Mouse (Mus musculus): ENCODE measurements around the gene Irs2. TPM values are rescaled to one million over a fixed set of nuclear protein-coding genes. Genes with fewer than 3 reads are reported as not detected.

Gene Irs2
- polyA plus RNA-seq, 1 experiment from 2014 or later, result 5.4 TPM

- H3K27ac ChIP-seq (ENCODE audit: low read length), result no peak overlapping the region
- WGBS, result 72% methylated on average over 13 of the region's 13 CpGs
- ATAC-seq, result peak; percentile 39; the same call in 1 of the 2 replicates
- H3K4me1 ChIP-seq (replicated peaks; ENCODE audit: control insufficient read depth, insufficient read depth, low read length), result peaks cover 15% of the 10 kb centered on the region
- no peak overlapping the region for H3K4me2 ChIP-seq (ENCODE audit: low read length)
- no peaks in the 10 kb centered on the region for H3K36me3 ChIP-seq (ENCODE audit: control insufficient read depth, insufficient read depth)
- no peaks in the 10 kb centered on the region for H3K27me3 ChIP-seq (replicated peaks; ENCODE audit: control insufficient read depth, insufficient read depth, low read length)
- no peak overlapping the region for H3K4me3 ChIP-seq (replicated peaks; ENCODE audit: low read length)
- no peak overlapping the region for H3K9ac ChIP-seq (replicated peaks; ENCODE audit: low read depth, low read length)
- no peaks in the 10 kb centered on the region for H3K9me3 ChIP-seq (ENCODE audit: control insufficient read depth, low read length)
These were observed 37.5 kb downstream of the Irs2 start for GRCm38 (mm10) chr8:10970496-10971456.

GRCm38 (mm10) chr8:10968687-10969086, 39.6 kb downstream of the Irs2 start:
- ATAC-seq, result no peak
- Histone ChIP-seq H3K9ac (replicated peaks; ENCODE audit: low read depth, low read length) (no peak overlapping the region), H3K9me3 (ENCODE audit: control insufficient read depth, low read length) (no peaks in the 10 kb centered on the region), H3K36me3 (ENCODE audit: control insufficient read depth, insufficient read depth) (no peaks in the 10 kb centered on the region), H3K4me1 (replicated peaks; ENCODE audit: control insufficient read depth, insufficient read depth, low read length) (peaks cover 20% of the 10 kb centered on the region), H3K4me3 (replicated peaks; ENCODE audit: low read length) (no peak overlapping the region), H3K27ac (ENCODE audit: low read length) (no peak overlapping the region), H3K4me2 (ENCODE audit: low read length) (no peak overlapping the region), H3K27me3 (replicated peaks; ENCODE audit: control insufficient read depth, insufficient read depth, low read length) (no peaks in the 10 kb centered on the region)
- 66% methylated on average over 7 of the region's 7 CpGs for WGBS

- Histone ChIP-seq H3K9ac (replicated peaks; ENCODE audit: low read depth, low read length) (no peak overlapping the region), H3K27me3 (replicated peaks; ENCODE audit: control insufficient read depth, insufficient read depth, low read length) (no peaks in the 10 kb centered on the region), H3K4me1 (replicated peaks; ENCODE audit: control insufficient read depth, insufficient read depth, low read length) (peaks cover 17% of the 10 kb centered on the region), H3K27ac (ENCODE audit: low read length) (no peak overlapping the region), H3K9me3 (ENCODE audit: control insufficient read depth, low read length) (no peaks in the 10 kb centered on the region), H3K4me2 (ENCODE audit: low read length) (no peak overlapping the region), H3K36me3 (ENCODE audit: control insufficient read depth, insufficient read depth) (no peaks in the 10 kb centered on the region), H3K4me3 (replicated peaks; ENCODE audit: low read length) (no peak overlapping the region)
- 7% methylated on average over 6 of the region's 6 CpGs for WGBS
- peak; percentile 56; the same call in 1 of the 2 replicates for ATAC-seq
These were observed 42.7 kb downstream of the Irs2 start for GRCm38 (mm10) chr8:10965401-10966117.

GRCm38 (mm10) chr8:10964511-10965099, 43.7 kb downstream of the Irs2 start:
- H3K27me3 ChIP-seq (replicated peaks; ENCODE audit: control insufficient read depth, insufficient read depth, low read length), result no peaks in the 10 kb centered on the region
- H3K9me3 ChIP-seq (ENCODE audit: control insufficient read depth, low read length), result no peaks in the 10 kb centered on the region
- H3K9ac ChIP-seq (replicated peaks; ENCODE audit: low read depth, low read length), result no peak overlapping the region
- H3K4me3 ChIP-seq (replicated peaks; ENCODE audit: low read length), result no peak overlapping the region
- H3K27ac ChIP-seq (ENCODE audit: low read length), result no peak overlapping the region
- H3K36me3 ChIP-seq (ENCODE audit: control insufficient read depth, insufficient read depth), result no peaks in the 10 kb centered on the region
- ATAC-seq, result no peak
- 62% methylated on average over 10 of the region's 10 CpGs for WGBS
- H3K4me1 ChIP-seq (replicated peaks; ENCODE audit: control insufficient read depth, insufficient read depth, low read length), result peaks cover 23% of the 10 kb centered on the region
- no peak overlapping the region for H3K4me2 ChIP-seq (ENCODE audit: low read length)

GRCm38 (mm10) chr8:10961989-10962388, 46.3 kb downstream of the Irs2 start:
- Histone ChIP-seq H3K4me3 (replicated peaks; ENCODE audit: low read length) (no peak overlapping the region), H3K9ac (replicated peaks; ENCODE audit: low read depth, low read length) (no peak overlapping the region), H3K36me3 (ENCODE audit: control insufficient read depth, insufficient read depth) (no peaks in the 10 kb centered on the region), H3K9me3 (ENCODE audit: control insufficient read depth, low read length) (no peaks in the 10 kb centered on the region), H3K4me2 (ENCODE audit: low read length) (no peak overlapping the region), H3K4me1 (replicated peaks; ENCODE audit: control insufficient read depth, insufficient read depth, low read length) (peaks cover 23% of the 10 kb centered on the region), H3K27ac (ENCODE audit: low read length) (no peak overlapping the region), H3K27me3 (replicated peaks; ENCODE audit: control insufficient read depth, insufficient read depth, low read length) (no peaks in the 10 kb centered on the region; the same call in 1 of the 2 replicates)
- WGBS, result 30% methylated on average over 8 of the region's 8 CpGs
- no peak for ATAC-seq

GRCm38 (mm10) chr8:10960277-10960819, 47.9 kb downstream of the Irs2 start:
- no peaks in the 10 kb centered on the region; the same call in 1 of the 2 replicates for H3K27me3 ChIP-seq (replicated peaks; ENCODE audit: control insufficient read depth, insufficient read depth, low read length)
- peak; percentile 90 for ATAC-seq
- H3K36me3 ChIP-seq (ENCODE audit: control insufficient read depth, insufficient read depth), result no peaks in the 10 kb centered on the region
- no peaks in the 10 kb centered on the region for H3K9me3 ChIP-seq (ENCODE audit: control insufficient read depth, low read length)
- peak overlapping the region; percentile 51 for H3K4me2 ChIP-seq (ENCODE audit: low read length)
- peak overlapping the region; percentile 52 for H3K9ac ChIP-seq (replicated peaks; ENCODE audit: low read depth, low read length)
- no peak overlapping the region for H3K27ac ChIP-seq (ENCODE audit: low read length)
- WGBS, result 2% methylated on average over 15 of the region's 15 CpGs
- peaks cover 15% of the 10 kb centered on the region for H3K4me1 ChIP-seq (replicated peaks; ENCODE audit: control insufficient read depth, insufficient read depth, low read length)
- H3K4me3 ChIP-seq (replicated peaks; ENCODE audit: low read length), result peak overlapping the region; percentile 23

- Histone ChIP-seq H3K4me3 (replicated peaks; ENCODE audit: low read length) (no peak overlapping the region), H3K27me3 (replicated peaks; ENCODE audit: control insufficient read depth, insufficient read depth, low read length) (no peaks in the 10 kb centered on the region; the same call in 1 of the 2 replicates), H3K27ac (ENCODE audit: low read length) (no peak overlapping the region), H3K4me2 (ENCODE audit: low read length) (no peak overlapping the region), H3K9ac (replicated peaks; ENCODE audit: low read depth, low read length) (no peak overlapping the region), H3K9me3 (ENCODE audit: control insufficient read depth, low read length) (no peaks in the 10 kb centered on the region), H3K36me3 (ENCODE audit: control insufficient read depth, insufficient read depth) (no peaks in the 10 kb centered on the region), H3K4me1 (replicated peaks; ENCODE audit: control insufficient read depth, insufficient read depth, low read length) (peaks cover 28% of the 10 kb centered on the region)
- 26% methylated on average over 9 of the region's 9 CpGs for WGBS
- ATAC-seq, result no peak
These were observed 50.8 kb downstream of the Irs2 start for GRCm38 (mm10) chr8:10957292-10957955.

- Histone ChIP-seq H3K9ac (replicated peaks; ENCODE audit: low read depth, low read length) (no peak overlapping the region), H3K4me1 (replicated peaks; ENCODE audit: control insufficient read depth, insufficient read depth, low read length) (peaks cover 14% of the 10 kb centered on the region), H3K27me3 (replicated peaks; ENCODE audit: control insufficient read depth, insufficient read depth, low read length) (no peaks in the 10 kb centered on the region; the same call in none of the 2 replicates), H3K4me2 (ENCODE audit: low read length) (no peak overlapping the region), H3K9me3 (ENCODE audit: control insufficient read depth, low read length) (no peaks in the 10 kb centered on the region), H3K4me3 (replicated peaks; ENCODE audit: low read length) (no peak overlapping the region), H3K27ac (ENCODE audit: low read length) (no peak overlapping the region; the same call in 1 of the 2 replicates), H3K36me3 (ENCODE audit: control insufficient read depth, insufficient read depth) (no peaks in the 10 kb centered on the region)
- ATAC-seq, result peak; percentile 91
- 2% methylated on average over 11 of the region's 11 CpGs for WGBS
These were observed 54.8 kb downstream of the Irs2 start for GRCm38 (mm10) chr8:10953346-10954053.
